Mouse (Mus musculus) urinary bladder, postnatal 14 days (tissue): Measurements from ENCODE around the gene Trank1.

Experiments
- DNase-seq: peaks from one replicate; pipeline ENCODE4 v3.0.0; 2021; ENCODE audit warnings: low spot score

The Trank1 gene

DNA sequence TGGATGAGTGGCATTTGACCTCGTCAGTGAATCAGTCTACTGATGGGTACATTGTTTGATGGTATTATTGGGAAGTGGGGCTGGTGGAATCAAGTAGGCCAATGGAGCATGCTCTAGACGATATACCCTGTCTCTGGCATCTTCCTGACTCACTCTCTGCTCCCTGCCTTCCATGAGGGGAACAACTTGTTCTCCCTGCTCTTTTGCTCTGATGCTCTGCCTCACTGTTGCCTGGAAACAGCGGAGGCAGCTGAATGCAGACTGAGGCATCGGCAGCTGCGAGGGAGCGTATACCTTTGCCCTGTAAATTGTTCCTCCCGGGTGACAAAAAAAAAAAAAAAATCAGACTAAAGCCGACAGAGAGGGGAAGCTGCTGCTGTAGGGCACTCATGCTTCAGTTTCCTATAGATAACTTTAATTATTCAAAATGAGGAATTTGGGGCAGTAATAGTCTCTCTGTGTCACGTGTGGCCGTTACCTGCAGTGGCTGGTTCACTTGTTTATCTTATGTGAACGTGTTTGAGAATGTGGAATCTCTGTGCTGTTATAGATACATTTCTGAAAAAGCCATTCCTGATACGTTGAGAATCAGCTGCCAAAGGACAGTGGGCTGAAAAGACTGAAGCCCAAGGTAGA lies 9.2 kb upstream of the Trank1 start:
- DNase-seq, result no peak

DNA sequence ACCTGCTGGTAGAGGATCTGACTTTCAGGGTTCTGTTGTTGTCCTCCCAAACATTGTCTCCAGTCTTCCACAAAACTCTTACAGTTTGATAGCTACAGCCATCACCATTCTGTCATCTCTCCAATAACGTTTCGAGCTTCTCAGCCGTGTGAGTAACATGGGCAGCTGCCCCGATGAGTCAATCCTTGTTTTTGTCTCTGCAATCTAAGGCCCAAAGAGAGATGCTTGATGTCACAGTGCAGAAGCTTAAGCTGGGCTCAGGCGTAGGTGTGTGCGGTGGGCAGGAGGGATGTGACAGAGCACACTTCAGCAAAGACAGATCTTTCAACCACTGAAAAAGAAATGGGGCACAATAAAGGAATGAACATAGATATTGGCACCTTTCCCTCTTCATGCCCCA lies 7.5 kb upstream of the Trank1 start:
- DNase-seq, result no peak

DNA sequence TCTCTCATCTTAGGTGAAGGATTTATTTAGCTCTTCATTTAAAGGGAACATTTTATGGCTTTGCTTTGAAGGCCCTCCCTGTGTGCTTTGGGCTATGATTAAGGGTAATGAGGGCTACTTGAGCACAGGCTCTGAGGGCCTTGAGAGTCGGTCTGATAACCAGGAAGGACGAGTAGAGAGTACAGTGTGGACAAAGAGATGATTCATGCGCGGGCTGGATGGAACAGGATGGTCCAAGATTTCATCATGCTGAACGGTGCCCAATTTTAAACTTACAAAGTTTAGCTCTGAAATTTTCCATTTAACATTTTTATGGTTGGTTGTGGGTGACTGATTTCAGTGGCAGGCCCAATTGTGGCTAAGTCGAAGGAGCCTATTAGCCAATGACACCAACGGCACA lies 5.4 kb upstream of the Trank1 start:
- DNase-seq, result no peak

- no peak for DNase-seq
These were observed 403 bp downstream of the Trank1 start for GRCm38 (mm10) chr9:111311843-111312441.

GRCm38 (mm10) chr9:111312442-111313141 lies 1.1 kb downstream of the Trank1 start:
- no peak for DNase-seq

GRCm38 (mm10) chr9:111313299-111313698 lies 1.8 kb downstream of the Trank1 start:
- no peak for DNase-seq

DNA sequence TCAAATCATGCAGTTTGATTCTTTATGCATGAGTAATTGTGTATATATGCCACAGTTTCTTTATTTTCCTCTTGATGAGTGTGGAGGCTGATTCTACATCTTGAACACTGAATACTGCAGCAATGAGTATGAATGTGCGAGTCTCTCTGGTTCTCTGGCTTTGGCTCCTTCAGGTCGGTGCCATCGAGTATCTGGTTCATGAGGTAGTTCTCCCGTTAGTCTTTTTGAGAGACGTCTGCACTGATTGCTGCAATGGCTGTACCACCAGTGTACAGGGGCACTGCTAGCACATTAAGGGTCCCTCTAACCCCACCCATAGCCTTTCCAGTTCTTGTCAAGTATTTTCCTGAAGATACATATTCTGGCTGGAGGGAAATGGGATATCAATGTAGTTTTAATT lies 2.3 kb downstream of the Trank1 start:
- no peak for DNase-seq

DNA sequence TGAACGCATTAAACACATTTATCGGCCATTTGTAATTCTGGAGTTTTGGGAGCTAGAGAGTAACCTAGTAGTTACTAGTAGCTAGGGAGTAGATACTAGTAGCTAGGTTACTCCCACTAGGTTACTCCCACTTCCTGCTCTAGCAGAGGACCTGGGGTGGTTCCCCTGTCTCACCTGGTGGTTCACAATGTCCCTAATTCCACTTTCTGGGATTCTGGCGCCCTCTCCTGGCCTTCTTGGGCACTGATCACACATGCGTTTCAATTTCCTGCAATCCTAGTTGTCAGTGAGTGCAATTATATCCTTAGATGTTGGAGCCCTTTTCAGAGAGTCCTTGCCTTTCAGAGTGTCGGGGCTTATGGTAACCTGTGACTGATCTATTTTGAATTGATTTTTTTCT lies 2.7 kb downstream of the Trank1 start:
- DNase-seq, result peak; percentile 56

GRCm38 (mm10) chr9:111320912-111321311 lies 9.4 kb downstream of the Trank1 start:
- DNase-seq, result no peak

DNA sequence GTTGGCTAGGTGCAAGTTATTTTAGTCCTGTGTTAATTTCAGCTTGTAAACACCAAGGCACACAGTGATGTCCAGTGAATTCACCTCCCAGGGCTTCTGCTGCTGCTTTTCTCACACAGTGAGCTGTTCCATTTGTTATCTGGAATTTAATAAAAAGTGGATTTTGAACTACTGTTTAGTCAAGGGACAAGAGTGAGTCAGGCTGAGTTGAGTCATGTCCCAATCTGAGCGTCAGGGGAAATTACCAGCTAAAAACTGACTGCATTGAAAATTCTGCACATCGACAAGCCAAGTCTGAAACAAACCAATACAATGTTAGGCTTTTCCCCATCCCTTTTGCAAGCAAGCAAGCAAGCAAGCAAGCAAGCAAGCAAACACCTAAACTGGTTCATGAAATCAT lies 13.3 kb downstream of the Trank1 start:
- DNase-seq, result no peak

GRCm38 (mm10) chr9:111329881-111330280 lies 18.3 kb downstream of the Trank1 start:
- no peak for DNase-seq

- DNase-seq, result no peak
These were observed 22.3 kb downstream of the Trank1 start for GRCm38 (mm10) chr9:111333790-111334189.

DNA sequence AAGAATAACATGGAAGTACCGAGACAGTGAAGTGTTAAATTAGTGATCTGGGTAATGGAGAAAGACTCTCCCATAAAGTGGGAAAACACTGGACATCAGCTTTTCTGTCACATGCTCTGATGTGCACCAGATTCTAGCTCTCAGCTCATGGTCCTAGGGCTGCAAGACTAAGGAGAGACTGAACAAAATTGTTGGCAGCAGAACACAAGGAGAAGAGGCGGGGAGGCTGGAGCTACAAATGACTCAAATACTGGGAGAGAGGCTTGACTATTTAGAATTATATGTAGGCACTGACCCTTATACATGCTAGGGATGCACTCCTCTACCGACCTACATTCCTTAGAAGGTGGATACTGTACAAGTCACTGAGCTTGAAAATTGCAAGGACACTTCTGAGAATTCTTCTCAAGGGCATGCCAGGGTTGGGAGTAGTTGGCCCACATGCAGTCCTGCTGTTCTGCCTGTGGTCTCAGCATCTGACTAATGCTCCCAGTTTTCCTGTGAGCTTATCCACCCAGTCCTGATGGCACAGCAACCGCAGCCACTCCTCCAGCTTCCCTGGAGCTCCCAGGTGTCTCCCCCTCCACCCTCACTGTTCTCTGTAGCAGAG lies 23.1 kb downstream of the Trank1 start:
- no peak for DNase-seq

DNA sequence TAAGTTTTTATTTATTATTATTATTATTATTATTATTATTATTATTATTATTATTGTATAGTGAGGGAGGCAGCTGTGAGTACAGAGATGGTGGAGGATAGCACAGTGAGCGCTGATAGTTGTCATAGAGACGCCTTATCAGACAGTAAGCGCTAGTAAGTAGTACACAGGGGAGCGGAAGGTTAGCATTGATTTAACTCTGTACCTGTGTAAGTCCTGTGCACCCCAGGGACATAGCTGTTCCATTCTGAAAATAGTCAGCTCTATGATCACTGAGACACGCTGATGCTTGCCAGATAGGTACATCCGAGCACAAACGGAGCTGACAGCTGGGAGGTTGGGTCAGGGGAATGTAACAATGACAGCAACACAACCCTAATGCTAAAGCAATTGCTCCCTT lies 39.7 kb downstream of the Trank1 start:
- DNase-seq, result no peak

GRCm38 (mm10) chr9:111351641-111352040 lies 40.1 kb downstream of the Trank1 start:
- DNase-seq, result no peak

GRCm38 (mm10) chr9:111352646-111353045 lies 41.1 kb downstream of the Trank1 start:
- DNase-seq, result no peak

DNA sequence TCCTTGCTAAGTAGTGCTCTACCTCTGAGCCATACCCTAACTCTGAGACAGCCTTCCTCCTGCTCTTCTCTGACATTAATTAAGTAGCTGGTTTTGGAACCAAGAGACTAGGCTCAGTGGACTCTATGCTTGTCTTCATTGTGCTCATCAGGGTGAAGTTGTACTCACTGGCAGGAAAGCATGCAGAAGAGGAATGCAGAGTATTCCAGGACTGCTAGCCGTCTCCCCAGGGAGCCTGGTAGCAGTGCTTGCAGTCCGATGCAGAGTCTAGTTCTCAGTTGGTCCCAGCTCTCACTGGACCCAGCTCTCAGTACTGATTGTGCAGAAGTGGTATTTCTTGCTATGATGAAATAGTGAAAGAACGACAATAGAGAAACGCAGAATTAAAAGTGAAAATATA lies 43.5 kb downstream of the Trank1 start:
- no peak for DNase-seq

- DNase-seq, result no peak
These were observed 44.8 kb downstream of the Trank1 start for GRCm38 (mm10) chr9:111356386-111356785.

DNA sequence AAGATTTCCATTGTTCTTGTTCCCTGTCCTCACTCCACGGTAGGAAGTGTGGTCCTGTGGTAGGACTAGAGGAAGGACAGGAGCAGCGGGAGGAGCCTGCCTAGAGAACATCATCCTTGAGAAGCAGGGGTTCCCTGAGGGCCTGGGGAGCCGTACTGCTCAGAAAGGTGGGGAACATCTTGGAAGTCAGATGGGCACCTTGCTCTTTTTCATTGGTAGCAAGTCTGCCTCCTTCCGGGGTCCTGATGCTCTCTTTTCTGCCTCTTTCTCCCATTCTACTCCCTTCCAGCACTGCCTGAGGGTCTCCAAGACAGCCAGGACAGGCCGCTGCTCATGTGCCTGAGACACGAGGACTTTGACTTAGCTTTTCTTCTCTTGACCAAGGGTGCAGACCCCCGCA lies 52.1 kb downstream of the Trank1 start:
- no peak for DNase-seq

DNA sequence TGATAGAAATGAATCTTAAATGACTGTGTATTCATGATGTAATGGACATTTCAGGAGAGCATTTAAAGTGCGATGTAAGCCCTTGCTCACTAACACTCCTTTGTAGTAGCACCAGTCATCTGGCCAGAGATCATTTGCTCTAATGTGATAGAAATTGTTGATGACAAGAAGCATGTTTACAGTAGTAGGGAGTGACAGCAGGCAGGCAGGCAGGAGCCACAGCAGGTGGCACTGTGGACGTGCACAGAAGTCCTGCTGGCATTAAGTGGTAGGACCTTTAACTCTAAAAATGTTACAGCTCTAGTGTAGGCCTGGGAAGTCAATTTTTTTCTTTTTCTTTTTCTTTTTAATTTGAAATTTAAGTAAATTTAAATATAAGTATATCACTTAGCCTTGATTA lies 56.2 kb downstream of the Trank1 start:
- no peak for DNase-seq

GRCm38 (mm10) chr9:111372079-111372478 lies 60.5 kb downstream of the Trank1 start:
- no peak for DNase-seq

DNA sequence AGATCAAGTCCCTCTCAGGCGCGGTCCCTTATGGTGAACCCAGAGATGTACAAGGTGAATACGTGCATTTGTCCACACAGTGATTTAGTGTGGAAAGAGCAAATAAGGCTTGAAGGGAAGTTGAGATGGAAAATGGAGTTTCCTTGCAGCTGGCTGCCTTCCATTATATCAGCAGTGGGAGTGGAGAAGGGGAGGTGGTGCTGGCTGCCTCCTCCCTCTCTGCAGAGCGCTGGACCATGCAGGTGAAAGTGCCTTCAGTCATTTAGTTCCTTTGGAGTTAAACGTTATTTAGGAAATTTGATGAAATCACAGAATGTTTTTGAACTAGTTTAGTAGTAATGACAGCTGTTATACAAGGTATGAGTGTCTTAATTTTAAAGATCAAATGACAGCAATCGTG lies 66.3 kb downstream of the Trank1 start:
- DNase-seq, result no peak
